Mouse (Mus musculus) myocyte (in vitro differentiated cells): ENCODE measurements around the gene Aph1b. TPM values are rescaled to one million over a fixed set of nuclear protein-coding genes. Genes with fewer than 3 reads are reported as not detected.

Source experiments
- H3K27me3 ChIP-seq: one replicate; pipeline ENCODE4 v1.6.1; 2011; ENCODE audit not compliant: control insufficient read depth, insufficient read depth, insufficient read length
- H3K36me3 ChIP-seq: one replicate; pipeline ENCODE4 v1.6.1; 2011; ENCODE audit not compliant: control insufficient read depth, insufficient read depth
- H3K4me2 ChIP-seq: one replicate; pipeline ENCODE4 v1.6.1; 2011; ENCODE audit warnings: low read depth, control low read depth
- H3K4me3 ChIP-seq: one replicate; pipeline ENCODE4 v1.5.1; 2011; ENCODE audit warnings: mild to moderate bottlenecking, control low read depth, moderate library complexity
- H3K79me2 ChIP-seq: one replicate; pipeline ENCODE4 v1.6.1; 2011; ENCODE audit not compliant: control insufficient read depth, insufficient read depth
- H3ac ChIP-seq: one replicate; pipeline ENCODE4 v1.6.1; 2011; ENCODE audit not compliant: control insufficient read depth, insufficient read length
- CEBPB ChIP-seq: IDR thresholded peaks from 2 replicates; pipeline ENCODE4 v1.6.1; 2011; ENCODE audit warnings: mild to moderate bottlenecking, moderate library complexity; ENCODE audit not compliant: poor library complexity, insufficient read depth, severe bottlenecking
- E2F4 ChIP-seq: IDR thresholded peaks from one replicate; pipeline ENCODE4 v1.6.1; 2011; ENCODE audit warnings: mild to moderate bottlenecking, control low read depth, moderate library complexity; ENCODE audit not compliant: insufficient read depth
- MAX ChIP-seq: IDR thresholded peaks from one replicate; pipeline ENCODE4 v1.6.1; 2011; ENCODE audit warnings: low read depth, mild to moderate bottlenecking, control low read depth
- MYOD1 ChIP-seq, 3 experiments: IDR thresholded peaks; one replicate each; pipeline ENCODE4 v1.6.1; 2011; ENCODE audit warnings: control low read depth in 2 of 3, low read depth in 2 of 3, mild to moderate bottlenecking in 2 of 3, moderate library complexity in 1 of 3; ENCODE audit not compliant: insufficient read length in 2 of 3, control insufficient read depth in 1 of 3
- MYOG ChIP-seq, 3 experiments: IDR thresholded peaks; one replicate each; pipeline ENCODE4 v1.6.1; 2011; ENCODE audit warnings: control low read depth in 2 of 3, low read depth in 2 of 3, mild to moderate bottlenecking in 2 of 3; ENCODE audit not compliant: insufficient read length in 2 of 3, control insufficient read depth in 1 of 3, insufficient read depth in 1 of 3
- POLR2A ChIP-seq: IDR thresholded peaks from one replicate; pipeline ENCODE4 v1.6.1; 2011; ENCODE audit warnings: low read depth, mild to moderate bottlenecking, control low read depth, moderate library complexity; ENCODE audit not compliant: insufficient read length
- POLR2AphosphoS2 ChIP-seq: IDR thresholded peaks from one replicate; pipeline ENCODE4 v1.6.1; 2011; ENCODE audit warnings: low read depth, control low read depth; ENCODE audit not compliant: insufficient read length
- REST ChIP-seq: IDR thresholded peaks from one replicate; pipeline ENCODE4 v1.6.1; 2011; ENCODE audit warnings: mild to moderate bottlenecking, control low read depth, moderate library complexity; ENCODE audit not compliant: insufficient read depth, insufficient read length
- SRF ChIP-seq: IDR thresholded peaks from one replicate; pipeline ENCODE4 v1.6.1; 2011; ENCODE audit warnings: low read depth; ENCODE audit not compliant: control insufficient read depth, insufficient read length
- TCF12 ChIP-seq: IDR thresholded peaks from one replicate; pipeline ENCODE4 v1.6.1; 2011; ENCODE audit warnings: mild to moderate bottlenecking, control low read depth; ENCODE audit not compliant: poor library complexity, insufficient read depth, severe bottlenecking
- TCF3 ChIP-seq: IDR thresholded peaks from one replicate; pipeline ENCODE4 v1.6.1; 2011; ENCODE audit warnings: low read depth, control low read depth; ENCODE audit not compliant: insufficient read length
- USF1 ChIP-seq: IDR thresholded peaks from one replicate; pipeline ENCODE4 v1.6.1; 2011; ENCODE audit warnings: low read depth, mild to moderate bottlenecking, control low read depth, moderate library complexity
- polyA plus RNA-seq: library from polyadenylated mRNA; unstranded; fragments of >200 nt; fragmentation: generic; extraction: Trizol; gene quantifications from one replicate; pipeline ENCODE4 v1.2.1, GENCODE M21; 2012; ENCODE audit warnings: missing spikeins

The Aph1b gene
- polyA plus RNA-seq, 1 experiment = 2.5 TPM

DNA sequence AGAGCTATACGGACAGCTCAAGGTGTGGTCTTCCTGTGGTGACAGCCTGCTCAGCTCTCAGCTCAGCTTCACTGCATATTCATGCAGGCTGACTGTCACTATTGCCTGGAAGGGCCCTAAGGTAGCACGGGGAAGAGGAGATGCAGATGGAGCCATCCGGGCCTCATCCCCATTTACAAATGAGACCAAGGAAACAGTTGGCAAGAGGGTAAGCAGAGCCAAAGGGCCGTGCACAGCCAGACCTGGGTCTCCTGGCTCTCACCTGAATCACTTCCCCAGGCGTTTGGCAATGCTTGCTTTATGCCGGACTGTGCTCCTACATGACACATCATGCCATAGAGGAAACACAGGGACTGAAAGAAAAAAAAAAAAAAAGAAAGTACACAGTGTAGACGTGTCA lies 68.0 kb downstream of the Aph1b start:
- no peaks in the 10 kb centered on the region for H3K79me2 ChIP-seq
- H3K36me3 ChIP-seq = no peaks in the 10 kb centered on the region
- no peaks in the 10 kb centered on the region for H3K27me3 ChIP-seq
- no peak overlapping the region for H3ac ChIP-seq
- TF ChIP-seq SRF (no peak), TCF12 (no peak), POLR2AphosphoS2 (no peak), CEBPB (no peak), REST (no peak), USF1 (no peak), MAX (no peak), MYOD1 (IDR thresholded peaks at IDR 0.05; ENCODE audit: control insufficient read depth in 1 of 3, insufficient read length in 2 of 3, low read depth in 2 of 3) (no peak), MYOG (IDR thresholded peaks at IDR 0.05; ENCODE audit: control insufficient read depth in 1 of 3, insufficient read depth in 1 of 3, insufficient read length in 2 of 3, low read depth in 2 of 3) (no peak), POLR2A (no peak), E2F4 (no peak), TCF3 (no peak)
- H3K4me3 ChIP-seq = no peak overlapping the region
- H3K4me2 ChIP-seq = no peak overlapping the region

DNA sequence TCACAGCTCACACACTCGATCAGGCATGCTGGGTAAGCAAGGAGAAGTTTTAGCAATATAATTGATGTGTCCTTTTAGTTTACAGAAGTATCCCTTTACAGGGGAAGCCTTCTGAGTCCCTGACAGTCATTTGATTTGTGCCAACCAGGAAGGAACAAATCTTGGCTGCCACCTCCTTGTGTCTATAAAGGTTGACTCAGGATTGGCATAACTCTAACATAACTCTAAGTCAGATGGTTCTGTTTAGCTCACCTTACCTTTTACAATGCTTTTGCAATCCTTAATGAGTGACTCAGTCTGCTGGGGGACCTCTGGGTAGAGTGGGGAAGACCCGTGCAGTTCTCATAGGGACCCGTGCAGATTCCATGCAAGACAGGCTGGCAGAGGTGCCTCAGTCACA lies 69.7 kb downstream of the Aph1b start:
- Histone ChIP-seq H3K79me2 (no peaks in the 10 kb centered on the region), H3ac (no peak overlapping the region), H3K36me3 (no peaks in the 10 kb centered on the region), H3K27me3 (no peaks in the 10 kb centered on the region), H3K4me2 (no peak overlapping the region), H3K4me3 (no peak overlapping the region)
- TF ChIP-seq TCF12 (no peak), REST (no peak), POLR2A (no peak)

Other genes starting within 250 kb of the Aph1b start
- gene Usp3, start 202.3 kb downstream of the Aph1b start, polyA plus RNA-seq = 20.4 TPM
- gene Car12, start 81.8 kb downstream of the Aph1b start, polyA plus RNA-seq = 0.40 TPM
- not detected for gene Gm10647, start 1.5 kb upstream of the Aph1b start, polyA plus RNA-seq
- 2.7 TPM for gene Aph1c, start 39.2 kb upstream of the Aph1b start, polyA plus RNA-seq
- gene Rab8b, start 124.2 kb upstream of the Aph1b start, polyA plus RNA-seq = 2.3 TPM
- gene Rps27l, start 150.6 kb upstream of the Aph1b start, polyA plus RNA-seq = 588 TPM
- gene Lactb, start 180.0 kb upstream of the Aph1b start, polyA plus RNA-seq = 6.6 TPM